Mouse (Mus musculus) cerebellum, adult 2 months (tissue): ENCODE measurements around the gene Ntng1.

Source experiments
- CTCF ChIP-seq: fragments of 200-500 bp; IDR thresholded peaks from 2 replicates; pipeline ENCODE4 v1.5.1; 2011; ENCODE audit warnings: low read depth, mild to moderate bottlenecking, control low read depth, low read length, moderate library complexity, borderline replicate concordance; ENCODE audit not compliant: insufficient read depth
- POLR2A ChIP-seq: fragments of 200-500 bp; IDR thresholded peaks from 2 replicates; pipeline ENCODE4 v1.6.1; 2011; ENCODE audit warnings: low read length, control low read depth, borderline replicate concordance; ENCODE audit not compliant: insufficient read depth

DNA sequence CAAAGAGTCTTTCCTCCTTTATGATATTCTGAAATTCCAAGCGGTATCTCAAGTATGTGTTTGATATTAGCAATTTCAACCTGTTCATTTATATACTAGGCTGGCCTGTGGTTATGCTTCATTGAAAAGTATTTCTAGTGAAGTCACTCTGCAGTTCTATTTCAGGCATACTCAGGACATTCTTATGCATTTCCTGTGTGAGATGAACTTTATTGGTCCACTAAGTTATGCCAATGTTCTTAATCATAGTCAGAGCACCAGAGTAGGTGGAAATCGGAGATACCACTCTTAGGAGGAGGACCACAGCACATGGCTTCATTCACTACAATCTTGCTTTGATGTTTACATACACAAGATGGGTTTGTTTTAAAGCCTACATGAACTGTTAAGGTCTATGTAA lies 99.6 kb downstream of the Ntng1 start:
- TF ChIP-seq CTCF (no peak), POLR2A (no peak)
